11 mouse cellular contexts compared by ENCODE assay signal in genomic region chr4:137480993-137481340, GRCm38 (mm10). TPM values are rescaled to one million over a fixed set of nuclear protein-coding genes. Genes with fewer than 3 reads are reported as not detected.
DNase-seq lines count a peak whose midpoint lies in the region; ATAC-seq and TF ChIP-seq lines count a peak whose summit lies in the region.
"Had no signal": no experiment of that assay in that cellular context is flagged by ENCODE, and none has a peak within 500 bp of the region (broad histone marks: within the 10 kb centered on the region; RNA-seq: fewer than 3 reads in every experiment).

No protein-coding gene starts in this region.

- 38% methylated on average over 1 of the region's 1 CpGs for WGBS in hindbrain, embryonic 12.5 days
- whole genome bisulfite sequencing in hindbrain, postnatal 0 days: 7% methylated on average over 1 of the region's 1 CpGs
- WGBS in embryonic facial prominence, embryonic 13.5 days: 24% methylated on average over 1 of the region's 1 CpGs
- WGBS in liver, embryonic 12.5 days (ENCODE audit: insufficient replicate concordance): 29% methylated on average over 1 of the region's 1 CpGs

- 0 out of 2 replicates have a peak overlapping the region, but pooled peaks have one; percentile 23 for H3K9ac ChIP-seq in hindbrain, embryonic 12.5 days
- H3K9ac ChIP-seq in hindbrain, postnatal 0 days (replicated peaks; ENCODE audit: low read length): no peak overlapping the region
- H3K9ac ChIP-seq in ES-E14 (ENCODE audit: insufficient read depth, low read depth, low read length, poor library complexity, severe bottlenecking): peak overlapping the region; percentile 40; the same call in 1 of the 2 replicates
- peak overlapping the region; percentile 49; the same call in 1 of the 2 replicates for H3K9ac ChIP-seq in embryonic facial prominence, embryonic 13.5 days
- H3K9ac ChIP-seq in liver, embryonic 12.5 days: no peak overlapping the region

- ATAC-seq in hindbrain, embryonic 12.5 days (ENCODE audit: low FRiP score): no peak
- ATAC-seq in hindbrain, postnatal 0 days: no peak
- ATAC-seq in embryonic facial prominence, embryonic 13.5 days (ENCODE audit: insufficient number of reproducible peaks, insufficient read depth, low FRiP score, low TSS enrichment, low read depth): no peak
- no peak for ATAC-seq in liver, embryonic 12.5 days

- no peak for DNase-seq in hindbrain, postnatal 0 days (ENCODE audit: low spot score)
- DNase-seq in ES-E14 (ENCODE audit: low read depth, low spot score): no peak
- DNase-seq in cerebellum, adult 11 months: no peak
- no peak for DNase-seq in thymus, postnatal 10 days (ENCODE audit: low spot score in 2 of 2)
- DNase-seq: adrenal gland, adult 2 months; cerebellum, adult 8-10 months; thymus, postnatal 14 days had no signal

- no peak overlapping the region for H3K4me2 ChIP-seq in hindbrain, embryonic 12.5 days (replicated peaks)
- no peak overlapping the region for H3K4me2 ChIP-seq in hindbrain, postnatal 0 days (ENCODE audit: low read depth, low read length)
- H3K4me2 ChIP-seq in embryonic facial prominence, embryonic 13.5 days: no peak overlapping the region
- peak overlapping the region; percentile 13; the same call in 1 of the 2 replicates for H3K4me2 ChIP-seq in liver, embryonic 12.5 days

- H3K36me3 ChIP-seq in hindbrain, embryonic 12.5 days: no peaks in the 10 kb centered on the region
- no peaks in the 10 kb centered on the region for H3K36me3 ChIP-seq in hindbrain, postnatal 0 days (ENCODE audit: insufficient read depth, low read length)
- H3K36me3 ChIP-seq in ES-E14 (ENCODE audit: control insufficient read depth, insufficient read depth, low read length, poor library complexity, severe bottlenecking): peaks cover 3% of the 10 kb centered on the region; the same call in 1 of the 2 replicates
- no peaks in the 10 kb centered on the region for H3K36me3 ChIP-seq in embryonic facial prominence, embryonic 13.5 days
- H3K36me3 ChIP-seq in liver, embryonic 12.5 days: no peaks in the 10 kb centered on the region

- no peak overlapping the region for H3K27ac ChIP-seq in hindbrain, embryonic 12.5 days
- no peak overlapping the region for H3K27ac ChIP-seq in hindbrain, postnatal 0 days
- peak overlapping the region; percentile 84; the same call in 1 of the 2 replicates for H3K27ac ChIP-seq in ES-E14 (ENCODE audit: insufficient read depth, low read depth, low read length, poor library complexity, severe bottlenecking)
- peak overlapping the region; percentile 68 for H3K27ac ChIP-seq in embryonic facial prominence, embryonic 13.5 days
- H3K27ac ChIP-seq in liver, embryonic 12.5 days: peak overlapping the region; percentile 55

- no peaks in the 10 kb centered on the region for H3K9me3 ChIP-seq in hindbrain, embryonic 12.5 days (replicated peaks)
- no peaks in the 10 kb centered on the region for H3K9me3 ChIP-seq in hindbrain, postnatal 0 days (ENCODE audit: low read length)
- H3K9me3 ChIP-seq in ES-E14 (ENCODE audit: control insufficient read depth, insufficient read depth, low read depth, low read length): no peaks in the 10 kb centered on the region
- no peaks in the 10 kb centered on the region for H3K9me3 ChIP-seq in embryonic facial prominence, embryonic 13.5 days
- no peaks in the 10 kb centered on the region for H3K9me3 ChIP-seq in liver, embryonic 12.5 days (replicated peaks)

- in situ Hi-C loops in ES-E14 (cut with MboI; ENCODE audit: low sequenced_read_pairs in 2 of 2, unreplicated experiment in 2 of 2): no loop called here

- TF ChIP-seq CTCF in hindbrain, postnatal 0 days (IDR thresholded peaks at IDR 0.05; ENCODE audit: low read depth): no peak

- H3K27me3 ChIP-seq in hindbrain, embryonic 12.5 days: no peaks in the 10 kb centered on the region
- no peaks in the 10 kb centered on the region for H3K27me3 ChIP-seq in hindbrain, postnatal 0 days (ENCODE audit: insufficient read depth, low read length)
- H3K27me3 ChIP-seq in embryonic facial prominence, embryonic 13.5 days: no peaks in the 10 kb centered on the region
- peaks cover 17% of the 10 kb centered on the region; the same call in 1 of the 2 replicates for H3K27me3 ChIP-seq in liver, embryonic 12.5 days (replicated peaks)

- peaks cover 76% of the 10 kb centered on the region for H3K4me1 ChIP-seq in hindbrain, embryonic 12.5 days
- H3K4me1 ChIP-seq in hindbrain, postnatal 0 days (ENCODE audit: insufficient read depth, low read length): peaks cover 19% of the 10 kb centered on the region; the same call in 1 of the 2 replicates
- H3K4me1 ChIP-seq in ES-E14 (ENCODE audit: control insufficient read depth in 2 of 2, insufficient read depth in 2 of 2, low read length in 2 of 2, poor library complexity in 1 of 2): peaks cover 31 to 68% of the 10 kb centered on the region in 2 experiments
- peaks cover 87% of the 10 kb centered on the region for H3K4me1 ChIP-seq in embryonic facial prominence, embryonic 13.5 days
- H3K4me1 ChIP-seq in liver, embryonic 12.5 days: peaks cover 92% of the 10 kb centered on the region

- H3K4me3 ChIP-seq in hindbrain, embryonic 12.5 days: no peak overlapping the region
- no peak overlapping the region for H3K4me3 ChIP-seq in hindbrain, postnatal 0 days (ENCODE audit: low read length)
- peak overlapping the region; percentile 16 to 25; a peak in 1 of 4 replicates for H3K4me3 ChIP-seq in ES-E14 (ENCODE audit: insufficient read depth in 1 of 2, low read depth in 1 of 2, low read length in 2 of 2, poor library complexity in 1 of 2, severe bottlenecking in 1 of 2)
- no peak overlapping the region for H3K4me3 ChIP-seq in embryonic facial prominence, embryonic 13.5 days
- no peak overlapping the region for H3K4me3 ChIP-seq in liver, embryonic 12.5 days
- H3K4me3 ChIP-seq: erythroblast, embryonic 14.5 days had no signal

TF ChIP-seq in ES-E14, 5 proteins besides CTCF, POLR2A, EP300 and RAD21:
- TF ChIP-seq HCFC1 (IDR thresholded peaks at IDR 0.05; ENCODE audit: borderline replicate concordance, insufficient read depth, low read length) (no peak), ZNF384 (IDR thresholded peaks at IDR 0.05; ENCODE audit: low read depth, low read length) (no peak), CHD2 (IDR thresholded peaks at IDR 0.05; ENCODE audit: low read depth, low read length) (no peak), ZC3H11A (IDR thresholded peaks at IDR 0.05; ENCODE audit: borderline replicate concordance, low read depth, low read length) (no peak), MAFK (IDR thresholded peaks at IDR 0.05; ENCODE audit: insufficient read depth, low read depth, low read length) (no peak)

RNA-seq across cellular contexts. Expression of gene Hspg2, which starts 12.4 kb away (rescaled TPM):
- 14.7 and 15.0 TPM in 2 replicates for polyA plus RNA-seq in hindbrain, embryonic 12.5 days (2016; fragmentation: Nextera tagmentation; extraction: Ambion mirVana)
- total RNA-seq in hindbrain, postnatal 0 days (2014; rRNA removed): 37.8 and 39.2 TPM in 2 replicates
- polyA plus RNA-seq in hindbrain, postnatal 0 days (2015; fragmentation: Nextera tagmentation; extraction: Ambion mirVana): 3.5 and 3.7 TPM in 2 replicates
- 226 and 278 TPM in 2 replicates for total RNA-seq in ES-E14 (2012; rRNA removed)
- polyA plus RNA-seq in embryonic facial prominence, embryonic 13.5 days (2015; fragmentation: Nextera tagmentation; extraction: Ambion mirVana): 28.2 and 30.0 TPM in 2 replicates
- 6.4 and 7.3 TPM in 2 replicates for polyA plus RNA-seq in liver, embryonic 12.5 days (2016; fragmentation: Nextera tagmentation; extraction: Ambion mirVana)

RNA-seq across cellular contexts. Expression of gene 1700013G24Rik, which starts 27.9 kb away (rescaled TPM):
- not detected in 2 replicates for polyA plus RNA-seq in hindbrain, embryonic 12.5 days (2016; fragmentation: Nextera tagmentation; extraction: Ambion mirVana)
- not detected in 2 replicates for total RNA-seq in hindbrain, postnatal 0 days (2014; rRNA removed)
- not detected in 2 replicates for polyA plus RNA-seq in hindbrain, postnatal 0 days (2015; fragmentation: Nextera tagmentation; extraction: Ambion mirVana)
- total RNA-seq in ES-E14 (2012; rRNA removed): not detected in 2 replicates
- not detected in 2 replicates for polyA plus RNA-seq in embryonic facial prominence, embryonic 13.5 days (2015; fragmentation: Nextera tagmentation; extraction: Ambion mirVana)
- not detected in 2 replicates for polyA plus RNA-seq in liver, embryonic 12.5 days (2016; fragmentation: Nextera tagmentation; extraction: Ambion mirVana)
- total RNA-seq: adrenal gland, adult 2 months had no signal
- polyA plus RNA-seq: adrenal gland, adult 2 months; erythroblast, embryonic 14.5 days had no signal

RNA-seq across cellular contexts. Expression of gene Cela3b, which starts 50.6 kb away (rescaled TPM):
- polyA plus RNA-seq in hindbrain, embryonic 12.5 days (2016; fragmentation: Nextera tagmentation; extraction: Ambion mirVana): not detected in 2 replicates
- not detected in 2 replicates for total RNA-seq in hindbrain, postnatal 0 days (2014; rRNA removed)
- not detected in 2 replicates for polyA plus RNA-seq in hindbrain, postnatal 0 days (2015; fragmentation: Nextera tagmentation; extraction: Ambion mirVana)
- total RNA-seq in ES-E14 (2012; rRNA removed): not detected in 2 replicates
- 0.29 TPM in 1 of 2 replicates, not detected in the other for polyA plus RNA-seq in embryonic facial prominence, embryonic 13.5 days (2015; fragmentation: Nextera tagmentation; extraction: Ambion mirVana)
- polyA plus RNA-seq in liver, embryonic 12.5 days (2016; fragmentation: Nextera tagmentation; extraction: Ambion mirVana): not detected in 2 replicates
- total RNA-seq: adrenal gland, adult 2 months had no signal
- polyA plus RNA-seq: erythroblast, embryonic 14.5 days had no signal

Comparison
In these comparisons a context has a peak if more than half of its experiments do, and no peak if none do; other contexts are left out.
1. H3K9ac ChIP-seq: peak in hindbrain, embryonic 12.5 days (single experiment), ES-E14 (single experiment) and embryonic facial prominence, embryonic 13.5 days (single experiment); none in hindbrain, postnatal 0 days (single experiment) and liver, embryonic 12.5 days (single experiment).
2. H3K27ac ChIP-seq: peak in ES-E14 (single experiment), embryonic facial prominence, embryonic 13.5 days (single experiment) and liver, embryonic 12.5 days (single experiment); none in hindbrain, embryonic 12.5 days (single experiment) and hindbrain, postnatal 0 days (single experiment).
3. H3K4me3 ChIP-seq: peak in ES-E14 (2 of 2); none in hindbrain, embryonic 12.5 days (single experiment), hindbrain, postnatal 0 days (single experiment), embryonic facial prominence, embryonic 13.5 days (single experiment) and liver, embryonic 12.5 days (single experiment).